Comparison of ENCODE assay signal across 15 mouse cellular contexts in the genomic region with DNA sequence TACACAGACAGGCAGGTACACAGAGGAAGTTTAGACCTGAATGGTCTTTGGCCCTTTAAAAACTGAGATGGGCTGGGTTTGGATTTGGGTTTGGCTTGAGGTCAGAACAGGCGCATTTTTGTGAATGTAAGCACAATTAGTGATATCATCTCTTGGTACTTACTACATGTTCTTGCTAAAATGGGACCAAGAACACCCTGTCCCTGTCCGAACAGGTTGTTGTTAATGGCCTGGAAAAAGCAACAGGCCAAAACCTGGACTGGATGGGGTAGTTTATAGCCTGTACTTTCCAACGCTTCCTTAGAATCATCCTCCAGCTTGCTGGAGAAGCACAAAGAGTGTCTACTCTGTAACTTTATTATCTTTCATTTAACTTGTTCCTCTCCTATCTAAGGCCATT.
"Had no signal": no experiment of that assay in that cellular context is flagged by ENCODE, and none has a peak within 500 bp of the region (broad histone marks: within the 10 kb centered on the region; RNA-seq: fewer than 3 reads in every experiment).

No protein-coding gene starts in this region.

- H3K27ac ChIP-seq: layer of hippocampus, adult 2 months; limb, embryonic 13.5 days; liver, embryonic 14.5 days; midbrain, embryonic 12.5 days; neural tube, embryonic 15.5 days; stomach, postnatal 0 days had no signal

- H3K4me1 ChIP-seq: midbrain, embryonic 12.5 days; neural tube, embryonic 15.5 days had no signal

- DNase-seq: kidney, adult 8-10 months; kidney, postnatal 10 days; kidney, postnatal 4 days; lung, adult 18-20 months; right cerebral cortex, adult 18-20 months; right cerebral cortex, postnatal 25 days; thymus, adult 2 months; thymus, postnatal 25 days had no signal

- H3K27me3 ChIP-seq: midbrain, embryonic 12.5 days; neural tube, embryonic 15.5 days had no signal

- H3K9ac ChIP-seq: limb, embryonic 13.5 days; liver, embryonic 14.5 days; midbrain, embryonic 12.5 days; neural tube, embryonic 15.5 days had no signal

- H3K4me3 ChIP-seq: layer of hippocampus, adult 2 months; limb, embryonic 13.5 days; midbrain, embryonic 12.5 days; neural tube, embryonic 15.5 days had no signal

- H3K4me2 ChIP-seq: limb, embryonic 13.5 days; midbrain, embryonic 12.5 days; neural tube, embryonic 15.5 days had no signal

- H3K36me3 ChIP-seq: limb, embryonic 13.5 days; midbrain, embryonic 12.5 days; neural tube, embryonic 15.5 days had no signal

- H3K9me3 ChIP-seq: limb, embryonic 13.5 days; midbrain, embryonic 12.5 days; neural tube, embryonic 15.5 days had no signal

- ATAC-seq: midbrain, embryonic 16.5 days had no signal
